Mouse (Mus musculus) left cerebral cortex, adult 2 months (tissue): ENCODE results near the gene Rps6kc1. TPM values are rescaled to one million over a fixed set of nuclear protein-coding genes. Genes with fewer than 3 reads are reported as not detected.

ENCODE experiments used
- DNase-seq, 2 experiments: peaks; one replicate each; pipeline ENCODE4 v3.0.0; 2021 to 2022; ENCODE audit warnings: low spot score in 2 of 2, mixed read lengths in 1 of 2; ENCODE audit errors: extremely low spot score in 1 of 2
- H3K27ac ChIP-seq: fragments of 200-600 bp; 2 replicates; pipeline ENCODE4 v1.8.1; 2022
- H3K4me3 ChIP-seq: fragments of 200-600 bp; 2 replicates; pipeline ENCODE4 v1.8.1; 2022
- CTCF ChIP-seq: fragments of 200-600 bp; IDR thresholded peaks from 2 replicates; pipeline ENCODE4 v1.8.1; 2022; ENCODE audit warnings: antibody characterized with exemption, mild to moderate bottlenecking, moderate library complexity
- intact Hi-C: fragments of 180-260 bp; cut with DNase I; formaldehyde crosslinking; loops from one replicate; pipeline ENCODE4 v1.15.1; 2025
- total RNA-seq, 2 experiments: library from RNA; stranded (reverse); gene quantifications; 2 replicates each; pipeline ENCODE4 v1.2.3; 2021

The Rps6kc1 gene
- total RNA-seq, 2 experiments from 2014 or later = 111 to 117 TPM

GRCm38 (mm10) chr1:190898186-190898585 is 13.4 kb downstream of the Rps6kc1 start:
- Histone ChIP-seq H3K4me3 (no peak overlapping the region), H3K27ac (no peak overlapping the region)
- intact Hi-C loops = no loop called here
- no peak for DNase-seq
- no peak for TF ChIP-seq CTCF

GRCm38 (mm10) chr1:190893559-190894167 is 17.9 kb downstream of the Rps6kc1 start:
- no peak for DNase-seq
- TF ChIP-seq CTCF = no peak
- Histone ChIP-seq H3K27ac (no peak overlapping the region), H3K4me3 (no peak overlapping the region)
- intact Hi-C loops = no loop called here

DNA sequence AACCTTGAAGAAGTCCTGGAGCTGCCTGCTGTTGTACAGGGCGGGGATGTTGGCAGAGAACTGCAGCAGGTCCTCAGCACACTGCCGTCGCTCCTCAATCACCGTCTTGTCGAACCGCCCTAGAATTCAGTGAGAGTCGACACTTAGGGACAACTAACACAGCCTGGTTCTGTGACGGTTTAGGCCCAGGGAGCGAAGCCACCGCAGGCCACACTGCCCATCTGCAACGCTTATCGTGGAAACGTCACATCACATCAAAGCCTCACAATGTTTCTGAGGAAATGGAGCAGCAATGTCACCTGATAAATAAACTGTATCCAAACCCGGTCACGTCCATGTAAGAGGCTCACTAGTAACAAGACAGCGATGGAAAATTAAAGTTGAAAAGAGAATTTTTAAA is 22.9 kb downstream of the Rps6kc1 start:
- Histone ChIP-seq H3K4me3 (no peak overlapping the region), H3K27ac (no peak overlapping the region)
- TF ChIP-seq CTCF = no peak
- intact Hi-C loops = loop anchor here (10.0 kb wide), 1 partner anchor 844 kb away; no protein-coding TSS in a partner anchor
- DNase-seq = no peak

DNA sequence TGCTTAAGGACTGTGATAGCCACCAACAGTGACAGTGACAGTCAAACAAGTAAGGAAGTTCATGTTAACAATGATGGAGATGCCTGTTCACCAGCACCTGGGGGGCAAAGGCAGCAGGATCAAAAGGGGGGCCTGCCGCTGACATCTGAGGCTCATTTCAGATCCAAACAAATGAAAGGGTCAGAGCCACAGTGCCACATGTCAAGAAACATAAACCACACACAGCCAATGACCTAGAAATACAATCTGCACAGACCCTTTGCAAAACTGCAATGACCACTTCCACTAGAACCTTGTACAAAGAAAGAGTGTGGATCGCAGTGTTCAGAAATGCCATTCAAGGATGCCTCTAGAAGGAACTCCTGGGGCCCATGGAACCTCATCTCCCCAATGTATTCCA is 23.5 kb downstream of the Rps6kc1 start:
- no peak for TF ChIP-seq CTCF
- Histone ChIP-seq H3K4me3 (no peak overlapping the region), H3K27ac (no peak overlapping the region)
- intact Hi-C loops = loop anchor here (10.0 kb wide), 1 partner anchor 843 kb away; no protein-coding TSS in a partner anchor
- no peak for DNase-seq

- no peak for DNase-seq
- intact Hi-C loops = loop anchor here (10.0 kb wide), 1 partner anchor 841 kb away; no protein-coding TSS in a partner anchor
- no peak for TF ChIP-seq CTCF
- Histone ChIP-seq H3K4me3 (no peak overlapping the region), H3K27ac (no peak overlapping the region)
These were observed 25.6 kb downstream of the Rps6kc1 start for GRCm38 (mm10) chr1:190886014-190886413.

DNA sequence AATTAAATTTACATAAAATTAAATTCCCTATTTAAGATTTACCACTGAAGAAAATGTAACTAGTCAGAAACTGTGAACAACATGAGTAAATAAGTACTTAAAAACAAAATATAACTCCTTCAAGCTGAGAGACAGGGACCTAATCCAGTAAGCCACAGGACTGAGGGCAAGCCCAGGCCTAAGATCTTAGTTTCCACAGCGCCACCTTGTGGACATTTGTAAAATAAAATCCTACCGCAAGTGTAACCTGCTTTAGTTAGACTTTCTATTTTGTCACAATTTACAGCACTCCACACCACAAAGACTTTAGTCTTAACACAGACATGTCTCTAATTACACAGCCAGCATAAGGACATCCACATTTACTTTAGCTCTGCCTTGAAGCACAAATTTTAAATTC is 30.1 kb downstream of the Rps6kc1 start:
- DNase-seq = peak; percentile 44 to 48
- Histone ChIP-seq H3K4me3 (no peak overlapping the region), H3K27ac (no peak overlapping the region)
- intact Hi-C loops = loop anchor here (1.0 to 10.0 kb wide), 2 partner anchors 49 to 837 kb away; no protein-coding TSS in a partner anchor
- TF ChIP-seq CTCF = peak; percentile 76

GRCm38 (mm10) chr1:190880638-190881037 is 30.9 kb downstream of the Rps6kc1 start:
- intact Hi-C loops = loop anchor here (1.0 to 10.0 kb wide), 2 partner anchors 48 to 836 kb away; no protein-coding TSS in a partner anchor
- no peak overlapping the region for H3K4me3 ChIP-seq
- DNase-seq = no peak
- no peak overlapping the region for H3K27ac ChIP-seq
- TF ChIP-seq CTCF = no peak

GRCm38 (mm10) chr1:190875751-190876150 is 35.8 kb downstream of the Rps6kc1 start:
- intact Hi-C loops = no loop called here
- DNase-seq = no peak
- no peak for TF ChIP-seq CTCF
- Histone ChIP-seq H3K27ac (no peak overlapping the region), H3K4me3 (no peak overlapping the region)

DNA sequence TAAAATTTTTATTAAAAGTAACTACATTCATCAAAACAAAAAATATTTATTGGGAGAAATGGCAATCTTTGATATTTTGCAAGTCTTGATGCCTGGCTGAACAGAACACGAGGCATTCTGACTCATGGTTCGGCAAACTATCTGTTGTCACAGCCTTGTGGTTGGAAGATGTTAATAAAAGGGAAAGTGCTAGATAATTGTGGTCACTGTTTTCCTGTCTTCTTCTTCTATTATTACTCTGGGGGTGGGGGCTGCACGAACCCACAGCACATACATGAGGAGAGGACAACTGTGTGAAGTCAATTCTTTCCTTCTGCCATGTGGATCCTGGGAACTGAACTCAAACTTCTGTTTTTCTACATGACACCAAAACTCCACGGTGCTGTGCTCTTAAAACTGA is 36.5 kb downstream of the Rps6kc1 start:
- DNase-seq = no peak
- intact Hi-C loops = no loop called here
- Histone ChIP-seq H3K27ac (no peak overlapping the region), H3K4me3 (no peak overlapping the region)
- no peak for TF ChIP-seq CTCF

GRCm38 (mm10) chr1:190871068-190871467 is 40.5 kb downstream of the Rps6kc1 start:
- intact Hi-C loops = no loop called here
- Histone ChIP-seq H3K27ac (no peak overlapping the region), H3K4me3 (no peak overlapping the region)
- TF ChIP-seq CTCF = no peak
- no peak for DNase-seq

DNA sequence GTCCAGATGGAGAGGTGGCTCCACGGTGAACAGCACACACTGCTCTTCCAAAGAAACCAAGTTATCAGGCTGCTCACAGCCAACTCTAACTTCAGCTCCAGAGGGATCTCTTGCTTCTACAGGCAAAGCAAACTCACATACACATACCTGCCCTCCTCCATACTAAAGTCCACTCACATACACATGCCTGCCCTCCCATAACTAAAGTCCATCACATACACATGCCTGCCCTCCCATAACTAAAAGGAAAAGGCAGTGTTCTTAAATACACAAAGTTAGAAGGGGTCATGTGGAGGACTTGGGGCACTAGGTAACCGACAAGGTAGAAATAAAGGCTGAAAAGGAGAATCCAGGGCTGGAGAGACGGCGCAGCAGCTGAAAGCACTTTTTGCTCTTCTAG is 41.6 kb downstream of the Rps6kc1 start:
- no peak for DNase-seq
- Histone ChIP-seq H3K4me3 (no peak overlapping the region), H3K27ac (no peak overlapping the region)
- intact Hi-C loops = loop anchor here (2.0 kb wide), 1 partner anchor 37 kb away; no protein-coding TSS in a partner anchor
- TF ChIP-seq CTCF = no peak

DNA sequence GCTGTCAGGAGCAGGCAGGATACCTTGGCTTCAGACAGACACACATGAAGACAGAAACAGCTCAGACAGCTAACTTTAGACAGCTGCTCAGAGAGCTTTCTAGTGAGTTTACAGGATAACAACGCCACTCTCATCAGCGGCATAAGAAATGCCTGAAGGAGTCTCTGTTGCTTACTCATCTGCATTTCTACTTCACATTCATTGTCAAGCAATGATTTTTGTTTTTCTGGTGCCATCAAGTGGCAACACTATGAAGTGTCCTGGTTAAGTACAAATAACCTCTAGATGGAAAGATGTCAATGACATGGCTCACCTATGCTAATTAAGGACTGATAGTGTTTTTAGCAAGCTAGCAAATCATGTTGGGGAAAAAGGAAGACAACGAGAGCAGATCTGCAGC is 42.8 kb downstream of the Rps6kc1 start:
- peak; percentile 51 for TF ChIP-seq CTCF
- Histone ChIP-seq H3K4me3 (no peak overlapping the region), H3K27ac (no peak overlapping the region)
- no peak for DNase-seq
- intact Hi-C loops = loop anchor here (2.0 kb wide), 1 partner anchor 36 kb away; no protein-coding TSS in a partner anchor

DNA sequence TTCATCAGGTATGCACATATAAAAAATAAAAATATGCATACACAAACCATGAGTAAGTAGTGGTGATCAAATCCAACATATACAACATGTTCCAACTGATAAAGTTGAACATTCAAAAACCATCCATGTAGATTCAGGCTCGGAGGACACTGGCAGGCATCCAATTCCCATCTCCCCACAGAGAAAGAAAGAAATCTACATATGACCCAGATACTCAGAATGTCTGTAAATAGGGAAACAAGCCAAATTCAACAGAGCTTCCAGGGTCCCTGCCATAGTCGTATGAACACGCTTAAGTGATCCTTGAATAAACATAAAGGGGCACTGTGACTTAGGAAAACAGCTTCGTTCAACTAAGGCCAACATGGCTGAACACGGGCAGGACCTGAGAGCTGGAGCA is 49.9 kb downstream of the Rps6kc1 start:
- no peak overlapping the region for H3K4me3 ChIP-seq
- TF ChIP-seq CTCF = no peak
- no peak for DNase-seq
- intact Hi-C loops = no loop called here
- no peak overlapping the region for H3K27ac ChIP-seq
